Mouse (Mus musculus) liver, postnatal 0 days (tissue): ENCODE results near the gene Pgap2.

ENCODE experiments used
- CTCF ChIP-seq: sonication (generic); IDR thresholded peaks from 2 replicates; pipeline ENCODE4 v1.5.1; 2016; ENCODE audit warnings: antibody characterized with exemption, low read depth
- EP300 ChIP-seq: IDR thresholded peaks from 2 replicates; pipeline ENCODE4 v1.6.1; 2016; ENCODE audit warnings: antibody characterized with exemption, low read depth, mild to moderate bottlenecking

- TF ChIP-seq CTCF: no peak
- no peak for TF ChIP-seq EP300
Measured at GRCm38 (mm10) chr7:102229814-102230213, 19.8 kb downstream of the Pgap2 start.
